Mouse (Mus musculus): ENCODE measurements around the gene Cd33. TPM values are rescaled to one million over a fixed set of nuclear protein-coding genes. Genes with fewer than 3 reads are reported as not detected.

The Cd33 gene
- 1.5 TPM in 2 replicates for total RNA-seq (2014; rRNA removed)
- polyA plus RNA-seq (2015; fragmentation: Nextera tagmentation; extraction: Ambion mirVana) = 1.4 and 2.1 TPM in 2 replicates

DNA sequence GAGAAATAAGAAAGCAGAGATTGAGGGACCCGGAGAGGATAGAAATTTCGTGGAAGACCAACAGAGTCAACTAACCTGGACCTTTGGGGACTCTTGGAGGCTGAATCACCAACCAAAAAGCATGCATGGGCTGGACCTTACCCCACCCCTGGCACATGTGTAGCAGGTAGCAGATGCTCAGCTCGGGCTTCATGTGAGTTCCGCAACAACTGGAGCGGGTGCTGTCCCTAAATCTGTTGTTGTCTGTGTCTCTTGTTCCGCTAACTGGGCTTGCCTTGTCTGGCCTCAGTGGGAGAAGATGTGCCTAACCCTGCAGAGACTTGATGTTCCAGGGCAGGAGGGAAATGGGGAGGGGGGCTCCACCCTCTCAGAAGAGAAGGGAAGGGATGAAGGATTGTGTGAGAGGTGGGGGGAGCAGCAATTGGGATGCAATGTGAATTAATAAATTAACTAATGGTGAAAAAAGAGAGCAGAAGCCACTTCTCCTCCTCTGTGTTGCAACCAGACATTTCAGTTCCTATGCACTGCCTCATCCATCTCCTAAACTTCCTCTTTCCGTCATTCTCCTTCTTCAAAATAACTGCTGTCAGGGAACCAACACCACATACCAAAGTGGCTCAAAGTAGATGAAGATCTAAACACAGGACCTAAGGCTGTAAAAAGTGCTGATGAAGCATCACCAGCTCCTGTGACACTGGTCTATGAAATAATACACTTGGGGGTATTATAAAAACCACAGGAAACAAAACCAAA, at the start of gene Cd33:
TSS of gene Cd33 (minus strand) at position 204 of the 753 bp plus-strand sequence.
- whole genome bisulfite sequencing = 80% methylated on average over 7 of the region's 7 CpGs
- H3K4me1 ChIP-seq (ENCODE audit: insufficient read depth, low read length) = no peaks in the 10 kb centered on the region
- no peak for ATAC-seq (ENCODE audit: low FRiP score)
- no peak within 1 kb of the TSS for H3K4me3 ChIP-seq (ENCODE audit: low read depth, low read length)
- H3K9ac ChIP-seq (replicated peaks; ENCODE audit: low read length, poor library complexity, severe bottlenecking) = no peak within 1 kb of the TSS
- H3K27me3 ChIP-seq (ENCODE audit: insufficient read depth, low read length) = no peaks in the 10 kb centered on the region
- peaks cover 5% of the 10 kb centered on the region; the same call in 1 of the 2 replicates for H3K36me3 ChIP-seq (ENCODE audit: insufficient read depth, low read length)
- no peak within 1 kb of the TSS for H3K4me2 ChIP-seq (ENCODE audit: low read depth, low read length, poor library complexity, severe bottlenecking)
- H3K27ac ChIP-seq (ENCODE audit: low read depth, low read length) = no peak within 1 kb of the TSS
- H3K9me3 ChIP-seq (ENCODE audit: low read length) = no peaks in the 10 kb centered on the region
- TF ChIP-seq CTCF (IDR thresholded peaks at IDR 0.05) = no peak
- DNase-seq (ENCODE audit: low spot score) = no peak

DNA sequence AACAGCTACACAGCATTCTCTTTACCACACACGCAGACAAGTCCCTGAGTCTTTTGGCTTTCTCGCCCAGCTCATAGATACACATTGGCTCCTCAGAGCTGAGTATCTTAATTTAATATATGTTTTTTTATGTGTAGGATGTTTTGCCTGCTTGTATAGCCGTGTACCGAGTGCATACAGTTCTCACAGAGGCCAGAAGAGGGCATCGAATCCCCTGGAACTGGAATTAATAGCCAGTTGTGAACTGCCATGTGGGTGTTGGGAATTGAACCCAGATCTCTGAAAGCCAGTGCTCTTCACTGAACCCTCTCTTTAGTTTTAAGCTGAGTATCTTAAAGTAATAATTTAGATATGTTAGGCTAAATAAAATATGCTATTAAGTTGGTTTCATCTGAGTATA, 40.6 kb upstream of the Cd33 start:
- DNase-seq (ENCODE audit: low spot score) (no peak), ATAC-seq (ENCODE audit: low FRiP score) (no peak)
- Histone ChIP-seq H3K9me3 (ENCODE audit: low read length) (no peaks in the 10 kb centered on the region), H3K4me1 (ENCODE audit: insufficient read depth, low read length) (peaks cover 3% of the 10 kb centered on the region; the same call in 1 of the 2 replicates), H3K4me3 (ENCODE audit: low read depth, low read length) (no peak overlapping the region), H3K36me3 (ENCODE audit: insufficient read depth, low read length) (peaks cover 44% of the 10 kb centered on the region), H3K27ac (ENCODE audit: low read depth, low read length) (no peak overlapping the region), H3K9ac (replicated peaks; ENCODE audit: low read length, poor library complexity, severe bottlenecking) (no peak overlapping the region), H3K4me2 (ENCODE audit: low read depth, low read length, poor library complexity, severe bottlenecking) (no peak overlapping the region), H3K27me3 (ENCODE audit: insufficient read depth, low read length) (no peaks in the 10 kb centered on the region)
- WGBS = 94% methylated on average over 5 of the region's 5 CpGs
- peak; percentile 48 for TF ChIP-seq CTCF (IDR thresholded peaks at IDR 0.05)

DNA sequence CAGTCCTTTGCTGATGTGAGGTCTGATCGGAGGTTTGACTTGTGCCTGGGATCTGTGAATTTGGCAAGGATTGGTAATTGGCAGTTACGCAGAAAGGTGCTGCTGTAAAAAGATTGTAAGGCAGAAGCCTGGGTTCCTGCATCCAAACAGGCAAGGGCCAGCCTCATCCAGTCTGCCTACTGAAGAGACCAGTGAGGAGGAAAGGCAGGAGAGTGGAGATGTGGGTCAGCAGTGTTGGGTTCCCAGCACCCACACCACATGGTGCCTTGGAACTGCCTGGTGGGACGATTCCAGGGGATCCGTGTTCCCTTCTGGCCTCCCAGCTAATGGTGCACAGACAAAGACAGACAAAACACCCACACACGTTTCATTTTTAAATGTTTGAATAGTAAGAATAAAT, 36.3 kb upstream of the Cd33 start:
- Histone ChIP-seq H3K4me2 (ENCODE audit: low read depth, low read length, poor library complexity, severe bottlenecking) (peak overlapping the region; percentile 53), H3K9me3 (ENCODE audit: low read length) (no peaks in the 10 kb centered on the region), H3K4me3 (ENCODE audit: low read depth, low read length) (peak overlapping the region; percentile 61), H3K36me3 (ENCODE audit: insufficient read depth, low read length) (peaks cover 10% of the 10 kb centered on the region), H3K27ac (ENCODE audit: low read depth, low read length) (peak overlapping the region; percentile 94), H3K27me3 (ENCODE audit: insufficient read depth, low read length) (no peaks in the 10 kb centered on the region), H3K4me1 (ENCODE audit: insufficient read depth, low read length) (peaks cover 3% of the 10 kb centered on the region; the same call in 1 of the 2 replicates), H3K9ac (replicated peaks; ENCODE audit: low read length, poor library complexity, severe bottlenecking) (peak overlapping the region; percentile 70)
- WGBS = 60% methylated on average over 5 of the region's 5 CpGs
- TF ChIP-seq CTCF (IDR thresholded peaks at IDR 0.05) = no peak
- ATAC-seq (ENCODE audit: low FRiP score) (no peak), DNase-seq (ENCODE audit: low spot score) (no peak)

DNA sequence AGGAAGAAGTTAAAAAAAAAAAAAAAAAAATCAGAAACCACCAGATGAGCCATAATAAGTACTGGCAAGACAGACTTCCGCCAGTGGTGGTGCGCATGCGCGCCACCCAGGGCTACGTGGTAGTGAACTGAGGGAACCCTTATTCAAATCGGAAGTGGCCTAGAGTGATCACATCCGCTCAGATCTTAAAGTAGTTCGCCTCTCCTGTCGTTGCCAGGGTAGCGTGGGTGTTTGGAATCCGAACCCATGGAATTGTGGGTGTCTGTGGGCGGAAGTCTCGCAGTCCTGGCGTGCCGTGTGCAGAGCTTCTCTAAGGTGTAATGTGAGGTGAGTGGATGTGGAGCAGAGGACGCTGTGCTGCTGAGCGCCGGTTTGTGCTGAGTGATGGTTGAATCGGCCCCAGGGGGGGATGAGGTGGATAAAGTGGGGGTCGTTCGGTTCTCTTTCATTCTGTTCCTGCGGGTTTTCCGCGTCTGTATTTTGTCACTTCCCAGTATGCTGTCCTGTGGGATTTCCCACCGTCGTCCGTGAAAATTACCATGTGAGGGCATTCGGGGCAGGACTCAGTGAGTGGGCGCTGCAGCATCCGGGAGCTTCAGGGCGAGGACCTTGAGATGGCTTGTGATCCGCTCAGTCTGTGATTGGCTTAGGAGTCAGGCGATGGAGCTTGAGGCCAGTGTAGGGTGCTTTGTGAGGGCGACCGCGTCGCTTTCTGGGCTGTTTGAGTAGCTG, 35.4 kb upstream of the Cd33 start, which contains the start of gene Zfp719:
TSS of gene Zfp719 (plus strand) at position 171 of the 732 bp plus-strand sequence.
- Histone ChIP-seq H3K4me3 (ENCODE audit: low read depth, low read length) (peak within 1 kb of the TSS; percentile 61), H3K9ac (replicated peaks; ENCODE audit: low read length, poor library complexity, severe bottlenecking) (peak within 1 kb of the TSS; percentile 70), H3K27me3 (ENCODE audit: insufficient read depth, low read length) (no peaks in the 10 kb centered on the region), H3K36me3 (ENCODE audit: insufficient read depth, low read length) (peaks cover 7% of the 10 kb centered on the region), H3K9me3 (ENCODE audit: low read length) (no peaks in the 10 kb centered on the region), H3K4me2 (ENCODE audit: low read depth, low read length, poor library complexity, severe bottlenecking) (peak within 1 kb of the TSS; percentile 53), H3K27ac (ENCODE audit: low read depth, low read length) (peak within 1 kb of the TSS; percentile 94), H3K4me1 (ENCODE audit: insufficient read depth, low read length) (peaks cover 3% of the 10 kb centered on the region; the same call in 1 of the 2 replicates)
- no peak for TF ChIP-seq CTCF (IDR thresholded peaks at IDR 0.05)
- DNase-seq (ENCODE audit: low spot score) (peak; percentile 99), ATAC-seq (ENCODE audit: low FRiP score) (peak; percentile 97)
- under 1% methylated on average over 37 of the region's 37 CpGs for WGBS

DNA sequence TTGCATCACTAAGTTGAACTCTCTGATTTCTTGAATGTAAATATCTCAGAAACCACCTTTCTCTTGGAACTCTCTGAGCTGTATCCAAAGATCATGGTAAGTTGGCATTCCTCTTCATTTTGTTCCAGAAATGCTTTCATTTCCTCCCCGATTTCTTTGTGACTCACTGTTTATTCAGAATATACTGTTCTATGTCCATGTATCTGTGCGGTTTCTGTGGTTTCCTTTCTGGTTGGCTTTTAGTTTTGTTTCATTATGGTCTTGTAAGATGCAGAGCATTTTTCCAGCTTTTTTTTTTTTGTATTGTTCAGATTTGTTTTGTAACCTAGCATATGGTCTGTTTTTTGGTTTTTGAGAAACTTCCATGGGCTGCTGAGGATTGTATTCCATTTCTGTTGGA, 27.0 kb upstream of the Cd33 start:
- Histone ChIP-seq H3K9ac (replicated peaks; ENCODE audit: low read length, poor library complexity, severe bottlenecking) (no peak overlapping the region), H3K4me3 (ENCODE audit: low read depth, low read length) (no peak overlapping the region), H3K36me3 (ENCODE audit: insufficient read depth, low read length) (peaks cover 43% of the 10 kb centered on the region), H3K4me2 (ENCODE audit: low read depth, low read length, poor library complexity, severe bottlenecking) (no peak overlapping the region), H3K27me3 (ENCODE audit: insufficient read depth, low read length) (no peaks in the 10 kb centered on the region), H3K27ac (ENCODE audit: low read depth, low read length) (no peak overlapping the region), H3K9me3 (ENCODE audit: low read length) (no peaks in the 10 kb centered on the region), H3K4me1 (ENCODE audit: insufficient read depth, low read length) (no peaks in the 10 kb centered on the region)
- no peak for TF ChIP-seq CTCF (IDR thresholded peaks at IDR 0.05)
- no peak for ATAC-seq (ENCODE audit: low FRiP score)
- DNase-seq (ENCODE audit: low spot score) = no peak
- 96% methylated on average over 2 of the region's 2 CpGs for WGBS

DNA sequence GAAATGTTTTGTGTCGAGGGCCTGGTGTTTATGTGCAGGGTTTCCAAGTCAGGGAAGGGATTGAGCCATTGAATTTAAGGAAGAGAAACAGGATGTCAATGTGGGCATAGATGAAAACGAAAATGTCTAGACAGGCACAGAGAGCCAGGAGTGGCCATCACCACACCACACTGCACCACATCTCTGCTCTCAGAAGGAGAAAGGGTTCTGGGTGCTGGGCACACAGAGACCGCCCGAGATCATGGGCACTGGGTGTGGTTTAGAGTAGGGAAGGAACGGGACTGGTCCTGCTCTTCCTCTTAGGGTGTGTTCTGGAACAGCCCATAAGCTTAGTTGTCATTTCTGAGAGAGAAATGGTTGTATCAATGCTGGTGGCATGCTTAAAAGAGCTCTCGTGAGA, 19.1 kb upstream of the Cd33 start:
- Histone ChIP-seq H3K4me2 (ENCODE audit: low read depth, low read length, poor library complexity, severe bottlenecking) (peak overlapping the region; percentile 82), H3K4me1 (ENCODE audit: insufficient read depth, low read length) (peaks cover 12% of the 10 kb centered on the region), H3K27ac (ENCODE audit: low read depth, low read length) (no peak overlapping the region), H3K9me3 (ENCODE audit: low read length) (no peaks in the 10 kb centered on the region), H3K27me3 (ENCODE audit: insufficient read depth, low read length) (no peaks in the 10 kb centered on the region), H3K9ac (replicated peaks; ENCODE audit: low read length, poor library complexity, severe bottlenecking) (peak overlapping the region; percentile 86), H3K4me3 (ENCODE audit: low read depth, low read length) (peak overlapping the region; percentile 79), H3K36me3 (ENCODE audit: insufficient read depth, low read length) (peaks cover 17% of the 10 kb centered on the region)
- WGBS = 50% methylated on average over 6 of the region's 6 CpGs
- TF ChIP-seq CTCF (IDR thresholded peaks at IDR 0.05) = no peak
- no peak for DNase-seq (ENCODE audit: low spot score)
- ATAC-seq (ENCODE audit: low FRiP score) = no peak

Data from midbrain, postnatal 0 days (tissue).